Mouse (Mus musculus): ENCODE data around the gene Cib3. TPM values are rescaled to one million over a fixed set of nuclear protein-coding genes. Genes with fewer than 3 reads are reported as not detected.
A peak's percentile ranks its signal among the peaks of the same experiment; 100 is the strongest.

Gene Cib3
- total RNA-seq, 1 experiment from 2014 or later: not detected

DNA sequence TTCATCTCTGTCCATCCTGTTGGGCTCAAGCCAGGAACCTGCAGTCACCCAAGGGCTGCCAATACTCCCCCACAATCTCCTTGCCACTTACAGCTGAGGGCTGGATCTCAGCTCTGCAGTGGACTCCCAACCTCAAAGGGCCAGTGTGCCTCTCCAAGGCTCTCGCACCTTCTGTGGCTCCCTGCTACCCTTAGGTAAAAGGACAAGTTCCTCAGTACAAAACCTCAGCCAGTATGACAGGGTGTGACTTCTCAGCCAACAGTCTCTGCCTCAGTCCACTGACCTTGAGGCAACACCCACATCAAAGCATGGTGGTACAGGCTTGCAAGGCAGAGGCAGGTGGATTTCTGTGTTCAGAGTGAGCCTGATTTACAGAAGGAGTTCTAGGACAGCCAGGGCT is 791 bp downstream of the Cib3 start:
- no peak for ATAC-seq (replicated peaks; ENCODE audit: low read depth, poor library complexity, severe bottlenecking)

DNA sequence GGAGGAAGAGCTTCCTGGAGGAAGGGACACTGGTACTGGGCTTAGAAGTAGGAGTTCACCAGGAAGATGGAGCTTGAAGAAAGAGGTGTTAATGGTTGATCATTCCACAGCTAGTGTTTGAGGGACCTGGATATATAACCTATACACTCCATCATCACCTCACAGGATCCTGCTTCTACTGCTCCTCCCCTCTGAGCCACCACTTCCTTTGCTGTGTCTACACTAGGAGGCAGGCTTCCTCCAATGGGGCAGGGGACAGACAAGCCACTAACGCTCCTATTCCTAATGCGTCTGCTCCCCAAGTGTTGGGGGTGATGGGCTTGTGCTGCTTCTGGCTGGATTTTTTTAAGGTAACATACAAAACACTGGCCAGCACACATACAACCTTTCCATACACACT is 1.9 kb downstream of the Cib3 start:
- ATAC-seq (replicated peaks; ENCODE audit: low read depth, poor library complexity, severe bottlenecking): 0 out of 2 replicates have a peak, but pooled peaks have one; percentile 37

DNA sequence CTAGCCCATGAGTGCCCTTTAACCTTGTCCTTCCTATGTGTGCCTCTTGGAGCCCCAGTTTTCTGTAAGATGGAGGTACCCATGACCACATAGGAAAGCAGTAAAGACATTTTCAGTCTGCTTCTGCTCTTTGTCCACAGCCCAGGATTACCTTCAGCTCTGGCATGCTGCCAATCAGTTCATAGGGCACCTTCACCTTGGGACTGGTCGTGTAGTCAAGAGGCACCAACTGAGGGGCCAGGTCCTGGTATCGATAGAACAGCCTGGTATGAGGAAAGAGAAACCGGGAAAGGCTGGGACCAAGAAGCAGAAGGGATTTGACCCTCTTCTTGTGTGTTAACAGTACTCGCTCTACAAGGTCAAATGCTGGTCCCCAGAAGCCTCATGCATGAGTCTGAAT is 2.4 kb downstream of the Cib3 start:
- no peak for ATAC-seq (replicated peaks; ENCODE audit: low read depth, poor library complexity, severe bottlenecking)

DNA sequence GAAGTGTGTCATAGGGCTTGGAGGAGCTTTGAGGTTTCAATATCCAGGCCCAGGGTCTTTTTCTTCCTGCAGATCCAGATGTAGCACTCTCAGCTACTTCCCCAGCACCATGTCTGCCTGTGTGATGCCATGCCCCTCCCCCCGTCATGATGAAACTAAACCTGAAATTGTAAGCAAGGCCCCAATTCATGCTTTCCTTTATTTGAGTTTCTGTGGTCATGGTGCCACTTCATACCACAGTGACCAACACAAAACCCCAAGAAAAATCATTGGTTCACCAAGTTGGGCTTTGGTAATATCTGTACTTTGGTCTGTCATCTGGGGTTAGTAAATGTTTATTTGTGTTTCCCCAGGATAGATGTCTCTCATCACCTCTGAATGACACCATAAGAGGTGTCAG is 4.1 kb downstream of the Cib3 start:
- ATAC-seq (replicated peaks; ENCODE audit: low read depth, poor library complexity, severe bottlenecking): no peak

DNA sequence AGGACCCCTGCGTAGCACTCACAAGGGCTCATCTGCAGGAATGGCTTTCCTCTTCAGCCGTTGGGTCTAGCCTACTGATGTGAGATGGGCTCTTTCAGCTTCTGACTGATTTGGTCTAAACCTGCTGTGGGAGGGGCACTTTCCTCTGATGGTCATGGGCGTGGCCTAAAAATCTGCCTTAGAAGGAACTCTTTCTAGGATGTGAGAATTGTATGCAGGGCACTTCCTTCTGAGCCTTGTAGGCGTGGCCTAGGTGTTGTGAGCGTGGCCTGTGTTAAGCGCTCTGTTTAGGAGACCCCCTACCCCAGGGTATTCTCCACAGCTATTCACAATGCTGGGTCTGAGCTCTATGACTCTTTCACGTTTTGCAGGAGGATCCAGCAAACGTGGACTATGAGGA is 14.6 kb downstream of the Cib3 start:
- ATAC-seq (replicated peaks; ENCODE audit: low read depth, poor library complexity, severe bottlenecking): no peak

DNA sequence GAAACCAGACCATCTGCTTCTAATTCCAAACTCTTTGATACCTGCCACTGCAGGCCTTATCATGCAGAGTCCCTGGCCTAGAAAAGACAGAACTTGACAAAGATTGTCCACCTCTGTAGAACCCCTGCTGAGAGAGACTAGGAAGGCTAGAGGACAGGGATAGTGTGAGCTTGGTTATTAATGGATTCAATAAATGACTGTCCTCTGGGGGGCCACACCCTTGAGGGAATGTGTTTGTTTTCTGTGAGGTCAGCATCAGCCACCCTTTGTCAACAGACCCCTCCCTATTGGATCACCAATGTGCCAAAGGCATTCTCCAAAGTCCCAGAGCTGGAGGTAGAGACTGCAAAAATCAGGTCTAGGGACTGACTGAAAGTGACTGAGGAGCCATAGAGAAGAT is 20.6 kb downstream of the Cib3 start:
- no peak for ATAC-seq (replicated peaks; ENCODE audit: low read depth, poor library complexity, severe bottlenecking)

DNA sequence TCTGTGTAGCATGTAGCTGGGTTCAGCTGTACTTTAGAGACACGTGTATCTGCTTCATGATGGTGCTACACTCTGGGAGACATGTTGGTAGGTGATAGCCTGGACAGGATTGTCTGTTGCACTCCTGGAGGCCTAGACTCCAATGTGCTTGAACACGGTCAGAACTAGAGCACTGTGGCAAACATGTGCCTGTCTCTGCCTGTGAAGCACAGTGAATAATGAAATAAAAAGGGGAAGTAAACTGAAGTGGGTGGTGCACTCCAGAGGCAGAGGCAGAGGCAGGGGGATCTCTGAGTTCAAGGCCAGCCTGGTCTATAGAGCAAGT is 22.5 kb downstream of the Cib3 start:
- ATAC-seq (replicated peaks; ENCODE audit: low read depth, poor library complexity, severe bottlenecking): peak; percentile 62

DNA sequence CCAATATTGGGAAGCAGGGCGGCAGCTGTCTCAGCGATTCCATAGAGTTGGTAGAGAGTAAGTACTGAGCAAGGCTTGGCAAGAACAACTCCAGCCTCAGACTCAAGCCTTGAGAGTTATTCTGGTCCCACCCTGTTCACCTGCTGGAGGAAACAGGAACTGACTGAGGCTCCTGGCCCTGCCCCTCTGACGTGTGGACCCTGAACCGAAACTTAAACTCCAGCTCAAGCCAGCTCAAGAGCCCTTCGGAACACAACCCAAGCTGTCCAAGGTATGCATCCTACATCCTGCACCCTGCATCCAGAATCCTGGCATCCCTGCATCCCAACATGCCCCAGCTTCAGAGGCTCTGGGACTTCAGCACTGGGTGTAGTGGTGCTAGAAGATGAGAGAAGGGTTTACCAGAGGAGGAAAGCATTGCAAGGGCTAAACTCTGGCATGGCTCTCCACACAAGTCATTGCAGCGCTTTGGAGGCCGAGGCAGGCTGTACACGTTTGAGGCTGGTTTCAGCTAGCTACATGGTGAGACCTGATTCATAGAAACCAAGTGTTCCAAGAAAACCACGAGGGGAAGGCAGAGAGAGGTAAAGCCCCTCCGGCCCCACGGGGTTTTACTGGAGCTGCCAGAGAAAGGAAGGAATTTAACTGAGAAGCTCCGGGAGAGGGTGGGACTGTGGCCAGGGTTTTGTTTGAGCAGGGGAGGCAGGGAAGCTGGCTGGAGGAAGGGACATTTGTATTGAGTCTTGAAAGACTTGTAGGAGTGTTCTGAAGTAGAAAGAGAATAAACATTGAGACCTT is 23.0 kb downstream of the Cib3 start, which contains the start of gene Hsh2d:
Hsh2d (plus strand) TSS at position 222 of the 798 bp plus-strand sequence.
- ATAC-seq (replicated peaks; ENCODE audit: low read depth, poor library complexity, severe bottlenecking): peak; percentile 95

DNA sequence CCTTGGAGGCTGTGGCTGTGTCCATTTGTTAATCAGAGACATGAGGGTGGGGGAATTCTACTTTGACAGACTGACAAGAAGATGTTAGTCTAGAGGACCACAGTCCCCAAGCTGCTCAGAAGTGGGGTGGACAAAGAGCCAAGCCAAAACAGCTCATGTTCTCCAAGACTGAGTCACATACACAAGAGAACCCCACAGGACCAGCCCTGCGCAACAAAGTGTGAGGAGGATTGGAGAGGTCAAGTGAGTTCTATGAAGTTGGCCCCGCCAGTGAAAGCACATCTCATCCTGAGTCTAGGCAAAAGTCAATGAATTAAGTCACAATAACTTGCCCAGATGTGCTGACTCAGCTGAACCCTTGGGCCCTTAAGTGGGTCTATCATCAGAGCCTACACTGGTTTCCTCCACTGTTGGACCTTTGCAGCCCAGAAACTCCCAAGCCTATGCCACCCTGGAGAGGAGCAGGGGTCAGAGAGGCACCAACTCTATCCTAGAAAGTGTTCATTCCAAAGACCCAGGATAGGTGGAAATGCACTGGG is 24.8 kb downstream of the Cib3 start:
- no peak for ATAC-seq (replicated peaks; ENCODE audit: low read depth, poor library complexity, severe bottlenecking)

DNA sequence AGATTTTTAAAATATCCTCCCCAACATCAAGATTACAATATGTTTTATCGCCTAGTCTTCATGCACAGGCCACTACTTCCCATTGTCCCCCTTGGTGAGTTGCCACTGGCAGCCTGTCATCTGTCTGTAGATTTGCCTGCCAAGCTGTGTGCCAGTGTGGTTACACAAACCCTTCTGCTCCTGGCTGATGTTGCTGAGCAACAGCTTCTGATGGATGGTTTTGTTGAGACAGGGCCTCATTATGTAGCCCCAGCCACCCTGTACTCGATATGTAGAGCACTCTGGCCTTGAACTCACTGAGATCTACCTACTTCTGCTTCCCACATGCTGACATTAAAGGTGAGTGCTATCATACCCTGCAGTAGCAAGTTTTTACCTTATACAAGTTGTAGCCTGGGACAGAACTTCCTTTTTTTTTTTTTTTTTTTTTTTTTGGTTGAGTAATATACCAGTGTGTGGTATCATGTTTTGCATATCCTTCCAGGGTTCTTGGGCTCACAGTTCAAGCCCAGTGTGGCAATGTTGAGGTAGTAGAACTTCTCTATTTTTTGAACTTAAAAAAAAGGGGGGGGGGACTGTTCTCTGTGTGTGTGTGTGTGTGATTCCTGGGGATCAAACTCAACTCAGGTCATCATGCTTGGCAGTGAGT is 29.0 kb downstream of the Cib3 start:
- peak; percentile 88 for ATAC-seq (replicated peaks; ENCODE audit: low read depth, poor library complexity, severe bottlenecking)

DNA sequence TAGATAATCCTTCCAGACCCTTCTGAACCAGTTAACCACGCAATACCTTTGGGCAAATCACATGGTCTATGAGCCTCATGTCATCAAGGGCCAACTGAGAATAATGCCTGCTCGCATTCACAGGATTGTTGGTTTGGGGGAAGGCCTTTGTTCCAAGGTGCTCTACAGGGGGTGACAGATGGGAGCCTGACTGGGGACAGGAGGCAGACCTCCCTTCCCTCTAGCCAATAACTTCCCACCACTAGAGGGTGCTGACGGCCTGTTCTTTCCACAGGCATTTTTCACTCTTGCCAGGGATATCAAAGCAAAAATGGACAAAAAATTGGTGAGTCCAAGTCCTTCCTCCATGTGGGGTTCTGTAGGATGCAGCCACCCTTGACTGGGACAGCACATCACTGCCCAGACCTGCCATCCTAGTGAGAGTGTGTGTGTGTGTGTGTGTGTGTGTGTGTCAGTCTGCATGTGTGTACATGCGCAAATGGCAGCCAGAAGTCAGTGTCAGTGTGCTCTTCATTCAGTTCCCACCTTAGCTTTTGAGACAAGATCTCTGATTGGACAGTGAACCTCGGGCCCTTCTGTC is 35.2 kb downstream of the Cib3 start:
- peak; percentile 89 for ATAC-seq (replicated peaks; ENCODE audit: low read depth, poor library complexity, severe bottlenecking)

DNA sequence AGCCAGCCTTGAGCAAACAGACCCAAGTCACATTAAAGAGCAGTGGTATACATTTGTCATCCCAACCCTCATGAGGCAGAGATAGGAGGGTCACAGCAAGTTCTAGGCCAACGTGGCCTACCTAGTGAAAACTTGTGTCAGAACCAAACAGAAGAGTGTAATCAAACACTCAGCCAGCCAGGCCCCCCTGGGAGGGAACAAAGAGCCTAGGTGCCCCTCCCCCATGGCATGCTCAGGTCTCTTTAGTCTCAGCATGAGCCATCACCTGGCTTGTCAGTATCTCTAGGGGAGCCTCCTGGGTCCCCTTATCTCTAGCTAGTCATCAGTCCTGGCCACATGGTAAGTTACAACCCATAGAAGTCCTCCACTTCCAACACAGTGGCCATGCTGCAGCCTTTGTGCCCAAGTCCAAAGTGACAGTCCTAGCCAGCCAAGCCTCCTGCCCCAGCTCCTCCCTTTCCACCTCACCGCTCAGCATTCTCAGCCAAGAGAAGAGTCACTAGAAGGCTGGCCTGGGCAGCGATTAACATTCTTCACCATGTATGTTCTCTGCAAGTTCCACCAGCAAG is 42.9 kb downstream of the Cib3 start:
- no peak for ATAC-seq (replicated peaks; ENCODE audit: low read depth, poor library complexity, severe bottlenecking)

DNA sequence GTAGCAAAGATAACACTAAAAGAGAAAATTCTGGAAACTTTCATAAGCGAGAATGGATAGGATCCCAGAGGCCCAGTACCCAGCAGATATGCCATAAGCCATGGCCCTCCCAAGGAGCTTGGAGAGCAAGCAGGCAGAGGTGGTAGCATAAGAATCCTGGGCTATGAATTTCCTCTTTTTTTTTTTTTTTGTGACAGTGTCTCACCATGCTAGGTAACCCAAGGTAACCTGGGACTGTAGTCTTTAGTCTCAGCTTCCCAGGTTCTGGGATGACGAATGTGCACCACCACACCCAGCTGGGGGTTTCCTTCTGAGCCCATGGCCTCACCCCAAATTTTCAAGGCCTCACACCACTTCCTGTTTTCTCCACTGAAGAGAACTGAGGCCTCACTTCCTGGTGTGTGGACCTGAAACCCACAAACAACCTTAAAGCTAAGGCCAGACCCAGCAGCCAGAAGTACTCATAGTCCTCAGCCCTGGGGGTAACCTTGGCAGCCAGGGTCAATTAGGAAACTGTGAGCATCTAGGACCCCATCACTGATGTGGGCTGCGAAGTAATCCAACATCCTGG is 43.5 kb downstream of the Cib3 start:
- ATAC-seq (replicated peaks; ENCODE audit: low read depth, poor library complexity, severe bottlenecking): peak; percentile 88

DNA sequence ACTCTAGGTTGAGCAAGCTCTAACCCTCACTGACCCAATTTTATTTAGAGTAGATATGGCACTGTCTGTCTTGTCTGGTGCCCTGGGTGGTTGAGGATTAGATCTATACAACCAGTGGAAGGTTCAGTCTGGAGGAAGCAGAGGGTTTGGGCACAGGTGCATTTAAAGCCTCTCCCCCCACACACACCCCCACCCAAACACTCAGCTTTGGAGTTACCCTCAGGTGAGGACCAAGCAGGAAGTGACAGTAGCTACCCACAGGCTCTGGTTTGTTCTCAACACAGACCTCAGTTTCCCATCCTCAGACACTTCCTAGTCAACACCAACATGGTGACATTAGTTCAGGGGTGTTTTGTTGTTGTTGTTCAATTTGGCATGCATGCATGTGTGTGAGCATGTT is 49.8 kb downstream of the Cib3 start:
- ATAC-seq (replicated peaks; ENCODE audit: low read depth, poor library complexity, severe bottlenecking): no peak

DNA sequence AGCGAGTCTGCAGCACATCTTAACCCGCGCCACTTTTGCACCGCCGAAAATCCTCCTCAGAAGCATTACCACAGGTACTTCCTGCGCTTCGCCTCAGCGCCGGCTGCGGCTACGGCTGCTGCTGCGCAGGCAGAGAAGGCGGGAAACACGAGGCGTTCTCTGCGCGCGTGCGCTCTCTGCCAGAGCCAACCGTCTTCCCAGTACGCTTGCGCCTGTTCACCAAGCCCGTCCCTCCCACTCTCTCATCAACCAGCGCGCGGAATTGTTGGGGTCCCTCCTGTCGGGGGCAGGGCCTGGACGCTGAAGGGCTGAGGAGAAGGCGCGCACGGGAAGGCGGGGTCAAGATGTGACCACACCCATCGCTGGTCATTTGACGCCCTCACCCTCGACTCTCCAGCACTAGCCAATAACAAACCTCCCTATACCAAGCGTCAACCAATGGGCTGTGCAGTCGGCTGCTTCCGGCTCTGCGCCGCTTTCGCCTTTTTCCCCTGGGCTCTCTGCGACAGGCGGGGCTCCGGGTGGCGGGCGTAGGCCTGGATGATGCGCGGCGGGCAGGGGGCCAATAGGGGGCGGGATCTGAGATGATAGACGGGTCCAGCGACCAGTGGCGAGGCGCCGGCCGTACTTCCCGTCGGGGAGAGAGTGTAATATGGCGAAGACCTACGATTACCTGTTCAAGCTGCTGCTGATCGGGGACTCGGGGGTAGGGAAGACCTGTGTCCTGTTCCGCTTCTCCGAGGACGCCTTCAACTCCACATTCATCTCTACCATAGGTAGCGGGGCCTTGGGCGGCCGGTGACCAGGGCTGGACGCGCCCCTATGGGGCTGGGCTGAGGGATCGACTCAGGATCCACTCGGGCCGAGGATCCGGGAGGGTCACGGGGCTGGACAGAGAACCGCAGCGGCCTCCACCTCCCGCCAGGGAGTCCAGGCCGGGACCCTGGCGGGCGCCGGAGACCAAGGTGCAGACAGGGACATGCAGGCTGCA is 51.6 kb downstream of the Cib3 start, which contains the start of gene Rab8a:
Rab8a (plus strand) TSS at position 494 of the 991 bp plus-strand sequence.
- ATAC-seq (replicated peaks; ENCODE audit: low read depth, poor library complexity, severe bottlenecking): peak; percentile 94

DNA sequence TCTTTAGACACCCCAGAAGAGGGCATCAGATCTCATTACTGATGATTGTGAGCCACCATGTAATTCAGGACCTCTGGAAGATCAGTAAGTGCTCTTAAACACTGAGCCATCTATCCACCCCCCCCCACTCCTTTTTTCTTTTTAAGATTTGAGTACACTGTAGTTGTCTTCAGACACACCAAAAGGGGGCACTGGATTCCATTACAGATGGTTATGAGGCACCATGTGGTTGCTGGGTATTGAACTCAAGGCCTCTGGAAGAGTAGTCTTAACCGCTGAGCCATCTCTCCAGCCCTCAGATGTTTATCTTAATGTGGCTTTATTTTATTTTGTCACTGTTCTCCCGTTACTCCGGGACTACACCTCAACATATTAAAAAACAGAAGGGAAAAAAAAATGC is 52.6 kb downstream of the Cib3 start:
- no peak for ATAC-seq (replicated peaks; ENCODE audit: low read depth, poor library complexity, severe bottlenecking)

DNA sequence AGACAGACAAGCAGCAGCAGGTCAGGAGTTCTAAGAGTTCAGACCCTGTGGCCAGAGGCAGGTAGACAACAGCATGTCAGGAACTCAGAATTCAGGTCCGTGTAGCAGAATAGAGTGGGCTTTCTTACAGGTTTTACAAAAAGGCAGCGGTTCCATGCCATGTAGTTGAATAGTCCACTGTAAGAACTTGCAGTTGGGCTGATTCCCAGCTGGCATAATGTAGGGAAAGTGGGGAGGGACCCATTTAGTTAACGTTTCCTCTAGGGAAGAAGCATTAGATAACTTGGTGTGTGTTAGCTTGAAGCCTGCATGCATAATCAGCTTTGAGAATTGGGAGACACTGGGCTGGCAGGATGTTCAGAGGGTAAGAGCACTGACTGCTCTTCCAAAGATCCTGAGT is 53.9 kb downstream of the Cib3 start:
- no peak for ATAC-seq (replicated peaks; ENCODE audit: low read depth, poor library complexity, severe bottlenecking)

DNA sequence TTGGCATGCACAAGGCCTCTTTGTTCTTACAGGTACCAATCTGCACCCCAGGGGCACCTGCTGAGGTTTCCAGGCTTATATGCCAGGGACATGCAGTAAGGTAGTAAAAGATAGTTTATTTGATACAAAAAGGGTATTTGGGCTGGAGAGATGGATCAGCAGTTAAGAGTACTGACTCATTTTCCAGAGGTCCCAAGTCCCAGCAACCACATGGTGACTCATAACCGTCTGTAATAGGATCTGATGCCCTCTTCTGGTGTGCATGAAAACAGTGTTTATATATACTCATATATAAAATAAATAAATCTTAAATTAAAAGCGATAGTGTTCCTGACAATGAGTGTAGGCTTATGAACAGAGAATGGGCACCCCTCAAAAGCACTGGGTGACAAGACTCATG is 54.5 kb downstream of the Cib3 start:
- ATAC-seq (replicated peaks; ENCODE audit: low read depth, poor library complexity, severe bottlenecking): no peak

All from common myeloid progenitor, adult 5-6 weeks (primary cell).